ENCODE assay signal across 26 mouse cellular contexts in the genomic region with DNA sequence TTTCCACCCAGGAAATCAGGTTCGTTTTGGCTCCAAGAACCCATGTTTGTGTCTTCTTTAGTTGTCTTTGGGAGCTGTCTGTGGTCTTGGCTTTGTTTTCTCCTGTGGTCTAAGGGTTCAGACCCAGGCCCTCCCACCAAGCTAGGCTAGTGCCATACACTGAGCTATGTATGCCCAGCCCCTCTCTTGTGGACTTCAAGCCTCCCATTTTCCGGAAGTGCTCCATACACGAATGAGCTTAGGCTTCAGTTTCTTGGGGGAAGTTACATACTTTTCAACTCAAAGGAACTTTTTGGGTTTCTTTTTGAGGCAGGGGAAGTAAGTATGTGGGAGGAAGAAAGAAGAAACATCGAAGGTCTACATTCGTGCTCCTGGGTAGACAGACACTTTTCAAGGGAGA.
"Had no signal": no experiment of that assay in that cellular context is flagged by ENCODE, and none has a peak within 500 bp of the region (broad histone marks: within the 10 kb centered on the region; RNA-seq: fewer than 3 reads in every experiment).

No protein-coding gene starts in this region.

- H3K36me3 ChIP-seq: heart, embryonic 13.5 days; heart, embryonic 15.5 days; hindbrain, embryonic 13.5 days; hindbrain, embryonic 15.5 days; kidney, embryonic 15.5 days; limb, embryonic 13.5 days; limb, embryonic 15.5 days; liver, embryonic 12.5 days had no signal

- H3K4me2 ChIP-seq: heart, embryonic 11.5 days; heart, embryonic 13.5 days; heart, embryonic 15.5 days; hindbrain, embryonic 13.5 days; hindbrain, embryonic 15.5 days; kidney, embryonic 15.5 days; limb, embryonic 13.5 days; limb, embryonic 15.5 days; liver, embryonic 12.5 days had no signal

- ATAC-seq: hindbrain, postnatal 0 days; intestine, embryonic 16.5 days; liver, embryonic 12.5 days had no signal

- H3K4me1 ChIP-seq: heart, embryonic 13.5 days; hindbrain, embryonic 13.5 days; hindbrain, embryonic 15.5 days; limb, embryonic 13.5 days; liver, embryonic 12.5 days had no signal

- H3K27ac ChIP-seq: gastrocnemius, adult 2 months; heart, adult 2 months; heart, embryonic 13.5 days; heart, embryonic 15.5 days; hindbrain, embryonic 13.5 days; hindbrain, embryonic 15.5 days; hindbrain, postnatal 0 days; kidney, embryonic 15.5 days; layer of hippocampus, adult 2 months; left cerebral cortex, adult 2 months; limb, embryonic 13.5 days; limb, embryonic 15.5 days; liver, embryonic 12.5 days had no signal

- H3K9ac ChIP-seq: heart, embryonic 13.5 days; heart, embryonic 15.5 days; hindbrain, embryonic 13.5 days; hindbrain, embryonic 15.5 days; kidney, embryonic 15.5 days; limb, embryonic 13.5 days; limb, embryonic 15.5 days; liver, embryonic 12.5 days had no signal

- H3K9me3 ChIP-seq: heart, embryonic 13.5 days; heart, embryonic 15.5 days; hindbrain, embryonic 13.5 days; hindbrain, embryonic 15.5 days; kidney, embryonic 15.5 days; limb, embryonic 13.5 days; limb, embryonic 15.5 days; liver, embryonic 12.5 days had no signal

- H3K4me3 ChIP-seq: gastrocnemius, adult 2 months; heart, adult 2 months; heart, embryonic 13.5 days; heart, embryonic 15.5 days; hindbrain, embryonic 13.5 days; hindbrain, embryonic 15.5 days; kidney, embryonic 15.5 days; layer of hippocampus, adult 2 months; left cerebral cortex, adult 2 months; limb, embryonic 13.5 days; limb, embryonic 15.5 days; liver, embryonic 12.5 days had no signal

- H3K27me3 ChIP-seq: heart, embryonic 13.5 days; heart, embryonic 15.5 days; hindbrain, embryonic 13.5 days; hindbrain, embryonic 15.5 days; kidney, embryonic 15.5 days; limb, embryonic 15.5 days; liver, embryonic 12.5 days had no signal

- DNase-seq: gastrocnemius, adult 2 months; gastrocnemius, postnatal 10 days; gastrocnemius, postnatal 25 days; heart, adult 11 months; heart, adult 2 months; heart, postnatal 14 days; heart, postnatal 36 days; kidney, adult 11 months; kidney, postnatal 10 days; kidney, postnatal 25 days; kidney, postnatal 4 days; layer of hippocampus, postnatal 36 days; left cerebral cortex, postnatal 4 days had no signal
